Mouse (Mus musculus) induced T-regulatory cell, adult 2 months (primary cell): ENCODE results near the gene Ube2g1.
A peak's percentile ranks its signal among the peaks of the same experiment; 100 is the strongest.
"Not testable (repeated sequence)": the region's sequence is repeated elsewhere in the genome, so short reads cannot be mapped to it uniquely, and the experiment has no call there.

Experiments used
- DNase-seq: peaks from one replicate; pipeline ENCODE4 v3.0.0-alpha.2; 2012; ENCODE audit warnings: low read depth

The Ube2g1 gene

GRCm38 (mm10) chr11:72607469-72608070 lies 487 bp downstream of the Ube2g1 start:
- DNase-seq, result peak; percentile 81

GRCm38 (mm10) chr11:72608071-72608679 lies 1.1 kb downstream of the Ube2g1 start:
- DNase-seq, result peak; percentile 97

- no peak for DNase-seq
These were observed 2.2 kb downstream of the Ube2g1 start for GRCm38 (mm10) chr11:72609242-72609641.

- DNase-seq, result not testable (repeated sequence)
These were observed 7.3 kb downstream of the Ube2g1 start for GRCm38 (mm10) chr11:72614336-72614735.

- no peak for DNase-seq
These were observed 8.8 kb downstream of the Ube2g1 start for GRCm38 (mm10) chr11:72615931-72616330.

- no peak for DNase-seq
These were observed 11.4 kb downstream of the Ube2g1 start for GRCm38 (mm10) chr11:72618476-72618875.

GRCm38 (mm10) chr11:72642730-72643129 lies 35.6 kb downstream of the Ube2g1 start:
- no peak for DNase-seq

- DNase-seq, result no peak
These were observed 38.3 kb downstream of the Ube2g1 start for GRCm38 (mm10) chr11:72645386-72645785.

GRCm38 (mm10) chr11:72650347-72650746 lies 43.3 kb downstream of the Ube2g1 start:
- no peak for DNase-seq

GRCm38 (mm10) chr11:72659918-72660317 lies 52.8 kb downstream of the Ube2g1 start:
- DNase-seq, result peak; percentile 16

- DNase-seq, result no peak
These were observed 53.3 kb downstream of the Ube2g1 start for GRCm38 (mm10) chr11:72660359-72660758.

GRCm38 (mm10) chr11:72664641-72665040 lies 57.6 kb downstream of the Ube2g1 start:
- DNase-seq, result no peak

GRCm38 (mm10) chr11:72670634-72671033 lies 63.6 kb downstream of the Ube2g1 start:
- DNase-seq, result no peak

- DNase-seq, result no peak
These were observed 64.4 kb downstream of the Ube2g1 start for GRCm38 (mm10) chr11:72671294-72671988.

GRCm38 (mm10) chr11:72672438-72672837 lies 65.4 kb downstream of the Ube2g1 start:
- DNase-seq, result no peak

GRCm38 (mm10) chr11:72675280-72675679 lies 68.2 kb downstream of the Ube2g1 start:
- no peak for DNase-seq

GRCm38 (mm10) chr11:72680726-72681125 lies 73.6 kb downstream of the Ube2g1 start:
- DNase-seq, result no peak

GRCm38 (mm10) chr11:72683402-72683801 lies 76.3 kb downstream of the Ube2g1 start:
- no peak for DNase-seq

- no peak for DNase-seq
These were observed 79.6 kb downstream of the Ube2g1 start for GRCm38 (mm10) chr11:72686697-72687096.

GRCm38 (mm10) chr11:72688242-72688641 lies 81.2 kb downstream of the Ube2g1 start:
- no peak for DNase-seq

GRCm38 (mm10) chr11:72689115-72689514 lies 82.0 kb downstream of the Ube2g1 start:
- peak; percentile 10 for DNase-seq

GRCm38 (mm10) chr11:72689551-72690510 lies 82.7 kb downstream of the Ube2g1 start, which contains the start of gene Ankfy1:
Gene Ankfy1, plus strand, starts transcription at chr11:72690006.
- peak; percentile 99 for DNase-seq
